Mouse (Mus musculus) G1E (cell line): ENCODE measurements around the gene Rgs9. TPM values are rescaled to one million over a fixed set of nuclear protein-coding genes. Genes with fewer than 3 reads are reported as not detected.
"Not testable (repeated sequence)": the region's sequence is repeated elsewhere in the genome, so short reads cannot be mapped to it uniquely, and the experiment has no call there.

Experiments used
- ATAC-seq: 2 replicates; pipeline ENCODE4 v1.8.0; 2016; ENCODE audit warnings: mild to moderate bottlenecking; ENCODE audit not compliant: insufficient number of reproducible peaks, poor library complexity, low FRiP score, severe bottlenecking; ENCODE audit errors: extremely low read depth
- DNase-seq: peaks from one replicate; pipeline ENCODE4 v3.0.0; 2012; ENCODE audit warnings: low spot score
- H3K27me3 ChIP-seq: 2 replicates; pipeline ENCODE4 v1.6.1; 2012; ENCODE audit warnings: mild to moderate bottlenecking, low read length, inconsistent platforms; ENCODE audit not compliant: insufficient read depth
- H3K36me3 ChIP-seq: replicated peaks from 2 replicates; pipeline ENCODE3; 2012; ENCODE audit warnings: mild to moderate bottlenecking, inconsistent platforms
- H3K4me1 ChIP-seq: 2 replicates; pipeline ENCODE4 v1.6.1; 2012; ENCODE audit warnings: low read depth, low read length, inconsistent platforms, mixed read lengths; ENCODE audit not compliant: insufficient read depth
- H3K4me3 ChIP-seq: 2 replicates; pipeline ENCODE4 v1.5.1; 2012; ENCODE audit warnings: low read depth, mild to moderate bottlenecking, inconsistent platforms, low read length, moderate library complexity, mixed read lengths
- H3K9me3 ChIP-seq: replicated peaks from 2 replicates; pipeline ENCODE4 v1.6.1; 2012; ENCODE audit warnings: inconsistent platforms
- CTCF ChIP-seq: IDR thresholded peaks from 2 replicates; pipeline ENCODE4 v1.5.1; 2012; ENCODE audit warnings: low read depth, low read length, inconsistent platforms, mixed read lengths
- GATA1 ChIP-seq: IDR thresholded peaks from 2 replicates; pipeline ENCODE4 v1.6.1; 2012; ENCODE audit warnings: borderline replicate concordance, low read length, inconsistent platforms, mixed read lengths
- GATA2 ChIP-seq: IDR thresholded peaks from 2 replicates; pipeline ENCODE4 v1.6.1; 2012; ENCODE audit warnings: low read depth, low read length, inconsistent platforms, borderline replicate concordance
- POLR2AphosphoS5 ChIP-seq: IDR thresholded peaks from 2 replicates; pipeline ENCODE4 v1.6.1; 2012; ENCODE audit warnings: low read depth, low read length, inconsistent platforms; ENCODE audit not compliant: insufficient replicate concordance
- TAL1 ChIP-seq: conservative IDR thresholded peaks from 2 replicates; pipeline ENCODE4 v1.6.1; 2012; ENCODE audit warnings: low read depth, low read length, inconsistent platforms, mixed read lengths
- polyA plus RNA-seq: library from polyadenylated mRNA; stranded (reverse); fragments of >175 nt; gene quantifications from 2 replicates; pipeline ENCODE4 v1.2.3, GENCODE M21; 2012
- total RNA-seq, 2 experiments: library from RNA; stranded (forward) in 1 of 2; stranded (reverse) in 1 of 2; fragments of 200-1000 nt in 1 of 2; fragments of >200 nt in 1 of 2; fragmentation: Nextera tagmentation in 1 of 2; gene quantifications; 2 replicates each; pipeline ENCODE4 v1.2.3; 2014 to 2017

Rgs9 gene
- total and polyA plus RNA-seq, 3 experiments = 0.22 TPM; not detected in 2

DNA sequence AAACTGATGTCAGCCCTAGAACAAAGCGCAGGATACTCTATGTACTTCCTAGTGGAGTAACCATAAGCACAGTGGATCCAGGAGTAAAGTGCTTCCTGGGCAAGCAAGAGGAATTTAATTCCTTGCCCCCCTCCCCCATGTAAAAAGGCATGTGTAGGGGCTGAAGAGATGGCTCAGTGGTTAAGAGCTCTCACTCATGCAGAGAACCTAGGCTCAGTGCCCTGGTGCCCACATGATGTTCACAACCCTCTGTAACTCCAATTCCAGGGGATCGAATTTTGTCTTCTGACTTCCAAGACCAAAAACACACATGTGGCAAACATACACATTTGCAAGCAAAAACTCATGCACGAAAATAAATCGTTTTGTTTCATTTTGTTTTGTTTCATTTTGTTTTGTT, 21.5 kb upstream of the Rgs9 start:
- no peak overlapping the region for H3K4me3 ChIP-seq
- H3K9me3 ChIP-seq = peaks cover 4% of the 10 kb centered on the region
- ATAC-seq (no peak), DNase-seq (no peak)
- TF ChIP-seq CTCF (no peak), GATA1 (no peak), POLR2AphosphoS5 (no peak), TAL1 (no peak), GATA2 (no peak)
- H3K4me1 ChIP-seq = no peaks in the 10 kb centered on the region
- no peaks in the 10 kb centered on the region for H3K36me3 ChIP-seq
- H3K27me3 ChIP-seq = no peaks in the 10 kb centered on the region; the same call in 1 of the 2 replicates

DNA sequence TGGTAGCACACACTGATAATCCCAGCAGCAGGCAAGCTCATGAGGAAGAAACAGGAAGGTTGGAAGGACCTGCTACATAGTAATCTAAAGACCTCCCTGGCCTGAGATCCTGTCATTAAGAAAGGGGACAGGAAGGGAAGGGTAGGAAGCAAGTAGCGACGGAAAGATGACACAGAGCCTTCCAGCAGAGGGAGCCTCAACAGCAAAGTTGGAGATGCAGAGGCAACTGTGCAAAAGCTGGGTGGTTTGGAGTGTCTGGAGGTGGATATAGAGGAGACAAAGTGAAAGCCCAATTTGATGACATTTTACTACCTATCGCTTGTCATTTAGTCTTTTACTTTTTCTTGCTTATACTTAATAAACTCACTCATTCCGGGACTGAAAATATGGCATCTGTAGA, 19.0 kb upstream of the Rgs9 start:
- H3K4me1 ChIP-seq = no peaks in the 10 kb centered on the region
- no peak for ATAC-seq
- peaks cover 4% of the 10 kb centered on the region for H3K9me3 ChIP-seq
- no peak for TF ChIP-seq GATA2
- TF ChIP-seq GATA1 = no peak
- no peak for TF ChIP-seq CTCF
- TF ChIP-seq TAL1 = no peak
- TF ChIP-seq POLR2AphosphoS5 = no peak
- no peak overlapping the region for H3K4me3 ChIP-seq
- H3K27me3 ChIP-seq = no peaks in the 10 kb centered on the region
- DNase-seq = no peak
- H3K36me3 ChIP-seq = no peaks in the 10 kb centered on the region

DNA sequence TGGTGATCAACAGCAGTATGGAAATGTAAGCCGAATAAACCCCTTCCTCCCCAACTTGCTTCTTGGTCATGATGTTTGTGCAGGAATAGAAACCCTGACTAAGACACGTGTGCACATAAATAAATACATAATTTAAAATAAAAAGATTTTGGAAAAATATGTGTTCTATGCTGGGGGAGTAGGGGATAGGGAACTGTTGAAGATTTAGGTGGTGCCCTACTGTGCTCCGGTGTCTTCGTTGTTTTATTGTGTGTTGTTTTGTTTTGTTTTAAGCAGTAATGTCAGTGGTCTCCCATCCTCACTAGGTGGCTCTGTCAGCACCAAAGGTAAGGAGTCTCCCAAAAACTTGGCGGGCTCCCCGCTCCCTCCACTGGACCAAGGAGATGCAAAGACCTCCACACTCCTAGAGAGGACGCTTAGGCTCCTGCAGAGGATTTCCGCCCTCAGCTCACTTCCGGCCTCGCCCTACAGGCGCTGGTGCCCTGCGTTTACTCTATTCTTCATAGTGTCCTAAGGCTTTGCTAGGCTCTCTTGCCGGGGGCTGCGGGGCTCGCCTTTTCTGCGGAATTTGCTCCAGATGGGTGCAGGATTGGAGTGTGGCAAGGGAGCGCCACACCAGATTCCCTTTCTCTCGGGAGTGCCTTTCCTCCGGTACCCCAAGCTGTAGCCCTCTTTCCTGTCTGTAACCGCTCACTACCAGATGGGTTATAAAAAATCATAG, 14.1 kb upstream of the Rgs9 start:
- Histone ChIP-seq H3K4me1 (no peaks in the 10 kb centered on the region), H3K9me3 (no peaks in the 10 kb centered on the region), H3K36me3 (no peaks in the 10 kb centered on the region), H3K27me3 (no peaks in the 10 kb centered on the region), H3K4me3 (peak overlapping the region; percentile 34; the same call in 1 of the 2 replicates)
- TF ChIP-seq CTCF = no peak
- no peak for TF ChIP-seq POLR2AphosphoS5
- no peak for TF ChIP-seq TAL1
- TF ChIP-seq GATA2 = no peak
- TF ChIP-seq GATA1 = no peak
- ATAC-seq (peak; percentile 54; the same call in 1 of the 2 replicates), DNase-seq (no peak)

DNA sequence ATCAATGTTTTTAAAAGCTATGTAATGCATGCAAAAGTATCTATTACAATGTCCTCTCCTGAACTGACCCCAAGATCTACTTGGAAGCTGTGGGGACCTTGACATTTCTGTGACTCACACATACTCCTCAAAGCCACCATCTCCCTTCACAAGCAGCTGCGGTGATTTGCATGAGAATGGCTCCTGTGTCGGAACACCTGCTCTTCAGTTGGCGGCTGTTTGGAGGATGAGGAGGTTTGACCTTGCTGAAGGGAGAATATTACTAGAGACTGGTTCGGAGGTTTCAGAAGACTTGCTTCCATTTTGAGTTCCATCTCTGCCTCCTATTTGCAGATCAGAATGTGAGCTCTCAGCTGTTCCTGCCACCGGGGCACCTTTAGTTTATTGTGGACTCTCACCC, 7.8 kb upstream of the Rgs9 start:
- DNase-seq = no peak
- TF ChIP-seq GATA1 (no peak), CTCF (no peak), GATA2 (no peak), TAL1 (no peak)
- no peak for ATAC-seq

DNA sequence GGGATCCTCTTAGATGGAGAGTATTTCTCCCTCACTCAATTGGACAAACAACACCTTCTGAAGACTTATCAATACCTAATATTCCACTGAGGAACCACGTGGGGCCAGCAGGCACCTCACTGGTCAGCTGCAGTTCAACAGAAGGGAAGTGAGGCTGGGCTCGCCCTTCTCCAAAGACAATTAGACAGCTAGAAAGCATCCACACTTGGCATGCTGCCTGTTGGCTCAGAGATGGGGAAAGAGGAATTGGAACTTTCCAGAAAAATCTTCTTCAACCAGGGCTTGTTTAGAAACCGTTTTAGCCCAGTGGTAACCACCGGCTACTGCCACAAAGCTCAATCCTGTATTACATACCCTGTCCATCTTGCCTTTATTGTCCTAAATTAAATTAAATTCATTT, 4.4 kb upstream of the Rgs9 start:
- H3K27me3 ChIP-seq = no peaks in the 10 kb centered on the region
- no peak for ATAC-seq
- no peak for DNase-seq
- no peak overlapping the region for H3K4me3 ChIP-seq
- no peak for TF ChIP-seq GATA1
- no peak for TF ChIP-seq CTCF
- no peak for TF ChIP-seq TAL1
- TF ChIP-seq GATA2 = no peak
- TF ChIP-seq POLR2AphosphoS5 = no peak
- H3K9me3 ChIP-seq = peaks cover 7% of the 10 kb centered on the region; the same call in 1 of the 2 replicates
- no peaks in the 10 kb centered on the region for H3K4me1 ChIP-seq
- H3K36me3 ChIP-seq = no peaks in the 10 kb centered on the region

More for the DNA sequence above, 7.8 kb upstream of the Rgs9 start:
- Histone ChIP-seq H3K9me3 (no peaks in the 10 kb centered on the region), H3K4me1 (no peaks in the 10 kb centered on the region), H3K27me3 (no peaks in the 10 kb centered on the region), H3K36me3 (no peaks in the 10 kb centered on the region), H3K4me3 (no peak overlapping the region)

DNA sequence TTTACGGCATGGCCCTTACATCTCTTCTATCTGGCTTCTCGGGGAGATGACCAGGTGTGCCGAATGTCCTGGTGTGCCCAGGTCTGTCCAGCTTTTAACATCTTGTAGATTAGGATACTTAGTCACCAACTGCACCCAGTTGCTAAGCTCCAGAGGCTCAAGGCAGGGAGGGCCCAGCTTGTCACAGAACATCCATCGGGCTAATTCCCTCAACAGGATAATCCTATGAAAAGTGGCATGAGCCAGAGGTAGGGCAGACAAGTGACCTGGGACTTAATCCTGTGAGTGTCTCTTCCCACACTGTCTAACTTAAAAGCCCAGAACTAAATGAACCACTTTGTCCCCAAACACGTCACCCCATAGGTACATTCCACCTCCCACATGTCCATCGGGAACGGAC, 898 bp downstream of the Rgs9 start:
- TF ChIP-seq POLR2AphosphoS5 (no peak), GATA2 (no peak), GATA1 (no peak), TAL1 (no peak), CTCF (no peak)
- no peak overlapping the region for H3K4me3 ChIP-seq
- peaks cover 8% of the 10 kb centered on the region; the same call in 1 of the 2 replicates for H3K9me3 ChIP-seq
- no peaks in the 10 kb centered on the region for H3K36me3 ChIP-seq
- no peaks in the 10 kb centered on the region for H3K27me3 ChIP-seq
- DNase-seq (no peak), ATAC-seq (no peak)
- H3K4me1 ChIP-seq = no peaks in the 10 kb centered on the region

DNA sequence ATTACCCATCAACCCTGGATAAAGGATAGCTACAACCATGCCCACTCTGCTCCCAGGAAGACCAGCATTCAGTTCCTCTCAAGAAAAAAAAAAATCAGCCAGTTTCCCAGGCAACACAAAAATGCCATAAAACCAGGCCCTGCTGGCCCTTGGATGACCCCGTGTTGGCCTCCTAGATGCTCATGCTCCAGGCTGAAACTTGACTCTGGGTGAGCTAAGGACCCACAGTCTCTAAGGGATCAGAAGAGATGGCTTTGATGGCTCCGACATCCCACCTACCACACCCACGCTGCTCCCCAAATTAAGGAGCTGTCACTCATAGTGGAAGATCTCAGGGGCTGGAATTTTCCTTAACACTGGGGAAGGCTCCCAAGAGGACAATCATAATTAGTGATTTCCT, 5.9 kb downstream of the Rgs9 start:
- peaks cover 10% of the 10 kb centered on the region for H3K9me3 ChIP-seq
- DNase-seq = no peak
- ATAC-seq = no peak
- no peak overlapping the region for H3K4me3 ChIP-seq
- TF ChIP-seq TAL1 = no peak
- TF ChIP-seq GATA1 = no peak
- TF ChIP-seq POLR2AphosphoS5 = no peak
- TF ChIP-seq GATA2 = no peak
- TF ChIP-seq CTCF = no peak
- H3K4me1 ChIP-seq = no peaks in the 10 kb centered on the region
- H3K36me3 ChIP-seq = no peaks in the 10 kb centered on the region
- no peaks in the 10 kb centered on the region for H3K27me3 ChIP-seq

DNA sequence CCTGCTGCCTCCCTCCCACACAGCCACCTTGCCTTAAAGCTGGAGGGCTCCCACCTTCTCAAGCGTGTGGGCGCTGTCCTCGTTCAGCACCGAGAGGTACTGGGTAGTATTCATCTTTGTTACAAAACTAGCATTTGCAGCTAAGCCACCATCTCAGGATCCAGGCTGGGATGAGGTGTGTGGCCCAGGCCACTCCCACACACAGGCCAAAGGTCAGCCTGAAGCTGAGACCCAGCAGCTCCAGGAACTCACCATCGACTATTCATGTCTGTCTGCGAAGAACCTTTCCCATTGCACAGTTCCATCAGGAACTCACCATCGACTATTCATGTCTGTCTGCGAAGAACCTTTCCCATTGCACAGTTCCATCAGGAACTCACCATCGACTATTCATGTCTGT, 8.6 kb downstream of the Rgs9 start:
- not testable (repeated sequence) for DNase-seq, H3K27me3 ChIP-seq, ATAC-seq, H3K4me1 ChIP-seq, H3K36me3 ChIP-seq, H3K4me3 ChIP-seq
- peaks cover 12% of the 10 kb centered on the region for H3K9me3 ChIP-seq
